Mouse (Mus musculus): ENCODE measurements around the gene Tatdn2. TPM values are rescaled to one million over a fixed set of nuclear protein-coding genes. Genes with fewer than 3 reads are reported as not detected.
"Not testable (repeated sequence)": the region's sequence is repeated elsewhere in the genome, so short reads cannot be mapped to it uniquely, and the experiment has no call there.

The Tatdn2 gene
- total RNA-seq, 2 experiments from 2014 or later, result 79.2 to 90.2 TPM

GRCm38 (mm10) chr6:113695766-113696355 lies 989 bp upstream of the Tatdn2 start:
- intact Hi-C loops (cut with DNase I), result loop anchor here (2.0 kb wide), 1 partner anchor 57 kb away; the partner anchor contains the start of gene Irak2
- DNase-seq (ENCODE audit: extremely low spot score in 1 of 2, low spot score in 2 of 2), result no peak

- peak in 1 of 2 experiments; percentile 61 for DNase-seq (ENCODE audit: extremely low spot score in 1 of 2, low spot score in 2 of 2)
- intact Hi-C loops (cut with DNase I), result loop anchor here (2.0 kb wide), 1 partner anchor 59 kb away; the partner anchor contains the start of gene Irak2
Measured at GRCm38 (mm10) chr6:113697222-113698205, 664 bp downstream of the Tatdn2 start.

GRCm38 (mm10) chr6:113712718-113713117 lies 15.9 kb downstream of the Tatdn2 start:
- DNase-seq (ENCODE audit: extremely low spot score in 1 of 2, low spot score in 2 of 2), result no peak
- intact Hi-C loops (cut with DNase I), result no loop called here

- intact Hi-C loops (cut with DNase I), result not testable (repeated sequence)
Measured at GRCm38 (mm10) chr6:113713389-113713788, 16.5 kb downstream of the Tatdn2 start.

GRCm38 (mm10) chr6:113714276-113714675 lies 17.4 kb downstream of the Tatdn2 start:
- no peak for DNase-seq (ENCODE audit: extremely low spot score in 1 of 2, low spot score in 2 of 2)
- intact Hi-C loops (cut with DNase I), result no loop called here

More at GRCm38 (mm10) chr6:113713389-113713788, 16.5 kb downstream of the Tatdn2 start:
- not testable (repeated sequence) for DNase-seq (ENCODE audit: extremely low spot score in 1 of 2, low spot score in 2 of 2)

GRCm38 (mm10) chr6:113714797-113715196 lies 17.9 kb downstream of the Tatdn2 start:
- intact Hi-C loops (cut with DNase I), result no loop called here
- DNase-seq (ENCODE audit: extremely low spot score in 1 of 2, low spot score in 2 of 2), result no peak

- no peak for DNase-seq (ENCODE audit: extremely low spot score in 1 of 2, low spot score in 2 of 2)
- intact Hi-C loops (cut with DNase I), result no loop called here
Measured at GRCm38 (mm10) chr6:113717541-113717940, 20.7 kb downstream of the Tatdn2 start.

GRCm38 (mm10) chr6:113719878-113720277 lies 23.0 kb downstream of the Tatdn2 start, which contains the start of gene Ghrl:
TSS of gene Ghrl (minus strand) at chr6:113719880.
- intact Hi-C loops (cut with DNase I), result no loop called here
- DNase-seq (ENCODE audit: extremely low spot score in 1 of 2, low spot score in 2 of 2), result no peak

GRCm38 (mm10) chr6:113721061-113721460 lies 24.2 kb downstream of the Tatdn2 start:
- intact Hi-C loops (cut with DNase I), result no loop called here
- DNase-seq (ENCODE audit: extremely low spot score in 1 of 2, low spot score in 2 of 2), result no peak

- intact Hi-C loops (cut with DNase I), result no loop called here
- no peak for DNase-seq (ENCODE audit: extremely low spot score in 1 of 2, low spot score in 2 of 2)
Measured at GRCm38 (mm10) chr6:113728181-113728580, 31.3 kb downstream of the Tatdn2 start.

GRCm38 (mm10) chr6:113731296-113731695 lies 34.4 kb downstream of the Tatdn2 start:
- intact Hi-C loops (cut with DNase I), result no loop called here
- no peak for DNase-seq (ENCODE audit: extremely low spot score in 1 of 2, low spot score in 2 of 2)

- intact Hi-C loops (cut with DNase I), result no loop called here
- no peak for DNase-seq (ENCODE audit: extremely low spot score in 1 of 2, low spot score in 2 of 2)
Measured at GRCm38 (mm10) chr6:113737318-113738046, 40.6 kb downstream of the Tatdn2 start.

- DNase-seq (ENCODE audit: extremely low spot score in 1 of 2, low spot score in 2 of 2), result peak; percentile 89 to 91
- intact Hi-C loops (cut with DNase I), result no loop called here
Measured at GRCm38 (mm10) chr6:113740236-113741217, 43.7 kb downstream of the Tatdn2 start, which contains the start of gene Sec13. TSS of gene Sec13 (minus strand) at chr6:113740743.

GRCm38 (mm10) chr6:113741425-113741824 lies 44.6 kb downstream of the Tatdn2 start:
- intact Hi-C loops (cut with DNase I), result no loop called here
- no peak for DNase-seq (ENCODE audit: extremely low spot score in 1 of 2, low spot score in 2 of 2)

GRCm38 (mm10) chr6:113742321-113742720 lies 45.5 kb downstream of the Tatdn2 start:
- intact Hi-C loops (cut with DNase I), result no loop called here
- DNase-seq (ENCODE audit: extremely low spot score in 1 of 2, low spot score in 2 of 2), result no peak

GRCm38 (mm10) chr6:113743111-113743510 lies 46.3 kb downstream of the Tatdn2 start:
- no peak for DNase-seq (ENCODE audit: extremely low spot score in 1 of 2, low spot score in 2 of 2)
- intact Hi-C loops (cut with DNase I), result no loop called here

- intact Hi-C loops (cut with DNase I), result no loop called here
- no peak for DNase-seq (ENCODE audit: extremely low spot score in 1 of 2, low spot score in 2 of 2)
Measured at GRCm38 (mm10) chr6:113745117-113745516, 48.3 kb downstream of the Tatdn2 start.

GRCm38 (mm10) chr6:113747284-113747683 lies 50.4 kb downstream of the Tatdn2 start:
- intact Hi-C loops (cut with DNase I), result no loop called here
- DNase-seq (ENCODE audit: extremely low spot score in 1 of 2, low spot score in 2 of 2), result no peak

Data from left cerebral cortex, postnatal 10 days (tissue).